Mouse (Mus musculus) frontal cortex, adult (tissue): ENCODE measurements around the gene Grb14.

Experiments used
- ATAC-seq: cut with Nextera tagmentation; 2 replicates; pipeline ENCODE4 v1.9.2; 2017; ENCODE audit warnings: mild to moderate bottlenecking, moderate library complexity, mixed read lengths; ENCODE audit not compliant: low TSS enrichment

The Grb14 gene

GRCm38 (mm10) chr2:65024887-65025286, at the start of gene Grb14:
Gene Grb14 (minus strand): TSS chr2:65024987.
- ATAC-seq, result no peak

DNA sequence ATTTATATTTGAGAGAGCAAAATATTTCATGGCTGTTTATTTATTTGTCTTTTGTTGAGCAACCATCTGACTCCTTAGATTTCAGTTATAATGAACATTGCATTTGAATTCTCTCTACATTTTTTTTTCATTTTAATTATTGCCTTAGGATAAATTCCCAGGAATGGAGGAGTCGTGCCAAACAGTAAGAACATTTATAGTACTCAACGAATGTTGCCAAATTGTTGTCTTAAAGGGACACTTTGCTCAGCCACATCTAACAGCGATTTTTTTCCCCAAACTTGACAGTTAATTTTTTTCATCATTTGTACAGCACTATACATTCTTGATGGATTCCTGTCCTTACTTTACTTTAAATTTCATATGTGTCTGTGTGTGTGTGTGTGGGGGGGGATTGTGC, 47.4 kb upstream of the Grb14 start:
- ATAC-seq, result peak; percentile 64

DNA sequence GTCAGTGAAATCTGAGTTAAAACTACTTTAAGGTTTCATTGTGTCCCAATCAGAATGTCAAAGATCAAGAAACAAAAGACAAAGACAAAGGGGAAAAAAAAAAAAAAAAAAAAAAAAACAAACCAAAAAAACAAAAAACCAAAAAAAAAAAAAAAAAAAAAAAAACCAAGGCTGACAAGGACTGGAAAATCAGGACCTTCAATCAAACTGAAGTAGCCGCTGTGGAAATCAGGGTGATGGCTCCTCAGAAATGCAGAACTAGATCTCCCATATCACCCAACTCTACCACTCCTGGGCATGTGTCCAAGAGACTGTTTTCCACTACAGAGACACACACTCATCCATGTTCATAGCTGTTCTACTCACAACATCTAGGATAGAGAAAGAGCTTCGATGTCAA, 29.0 kb upstream of the Grb14 start:
- ATAC-seq, result no peak

GRCm38 (mm10) chr2:65052191-65053012, 27.6 kb upstream of the Grb14 start:
- ATAC-seq, result no peak

- no peak for ATAC-seq
Observed at GRCm38 (mm10) chr2:65050776-65051175, 26.0 kb upstream of the Grb14 start.

- ATAC-seq, result no peak
Observed at GRCm38 (mm10) chr2:65048234-65049017, 23.6 kb upstream of the Grb14 start.

DNA sequence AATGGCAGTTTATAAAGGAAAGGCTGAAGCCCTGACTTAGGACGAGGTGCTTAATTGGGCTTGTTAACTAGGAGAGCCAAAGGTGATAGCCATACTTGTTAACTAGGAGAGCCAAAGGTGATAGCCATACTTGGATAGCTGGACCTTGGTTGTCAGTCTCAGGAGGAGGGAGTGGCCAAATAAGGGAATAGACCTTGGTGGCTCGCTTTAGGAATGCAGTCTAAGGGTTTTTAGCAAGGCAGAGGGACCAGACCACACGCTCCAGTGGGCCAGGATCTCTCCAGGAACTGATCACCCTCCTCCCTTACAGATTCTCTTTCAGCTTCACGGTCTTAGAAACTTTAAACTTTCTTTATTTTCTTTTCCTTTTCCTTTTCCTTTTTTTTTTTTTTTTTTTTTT, 13.4 kb upstream of the Grb14 start:
- ATAC-seq, result no peak

DNA sequence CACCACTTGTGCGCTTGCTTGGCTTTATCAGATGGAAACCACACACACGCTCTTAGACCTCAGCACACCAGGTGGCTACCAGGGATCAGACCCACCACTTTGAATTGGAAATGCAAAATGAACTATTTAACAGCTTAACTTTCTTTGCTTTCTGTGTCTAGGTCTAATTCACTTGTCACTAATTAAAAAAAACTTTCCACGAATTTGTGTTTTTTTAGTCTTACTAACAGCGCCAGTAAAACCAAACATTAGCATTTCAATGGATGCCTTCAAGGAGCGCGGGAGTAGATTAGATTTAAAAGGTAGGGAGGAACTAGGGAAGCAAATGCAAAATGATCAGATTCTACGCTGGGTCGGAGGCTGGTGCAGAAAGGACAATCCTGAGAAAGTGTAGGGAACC, 12.8 kb upstream of the Grb14 start:
- no peak for ATAC-seq

- ATAC-seq, result peak; percentile 51
Observed at GRCm38 (mm10) chr2:65022363-65023240, 2.2 kb downstream of the Grb14 start.

GRCm38 (mm10) chr2:65021691-65022362, 3.0 kb downstream of the Grb14 start:
- peak; percentile 73 for ATAC-seq

DNA sequence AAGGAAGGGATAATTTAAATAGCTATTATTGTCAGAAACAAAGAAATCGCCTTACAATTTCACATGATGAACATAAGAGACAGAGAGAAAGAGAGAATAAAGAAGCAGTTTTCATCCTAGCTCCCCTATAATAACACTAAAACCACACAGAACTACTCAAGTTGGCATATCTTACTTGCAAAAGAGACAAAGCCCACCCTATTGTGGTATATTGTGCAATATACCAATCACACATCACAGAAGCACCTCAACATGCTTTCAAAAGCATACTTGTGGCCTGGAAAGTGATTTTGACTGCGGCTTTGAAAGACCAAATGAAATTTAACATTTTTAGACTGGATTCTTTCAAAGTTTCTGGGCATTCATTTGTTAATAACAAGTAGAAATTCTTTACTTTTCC, 7.4 kb downstream of the Grb14 start:
- ATAC-seq, result no peak

DNA sequence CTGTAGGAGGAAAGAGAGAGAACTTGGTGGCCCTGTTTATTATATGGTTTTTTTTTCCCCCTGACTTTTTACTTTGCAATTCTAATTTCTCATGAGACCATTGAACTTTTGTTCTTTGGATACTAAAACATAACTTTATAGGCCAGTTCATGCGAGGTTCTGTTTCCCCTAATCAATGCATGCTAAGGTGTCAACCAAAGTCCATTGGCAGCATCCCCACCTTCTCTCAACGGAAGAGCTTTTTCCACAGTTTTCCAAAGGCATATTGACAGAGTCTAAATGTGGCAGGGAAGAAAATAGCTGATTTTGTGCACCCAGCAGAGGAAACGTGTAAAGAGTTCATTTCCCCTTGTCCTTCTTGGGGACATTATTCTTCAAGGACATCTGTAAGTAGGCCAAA, 10.2 kb downstream of the Grb14 start:
- ATAC-seq, result no peak

DNA sequence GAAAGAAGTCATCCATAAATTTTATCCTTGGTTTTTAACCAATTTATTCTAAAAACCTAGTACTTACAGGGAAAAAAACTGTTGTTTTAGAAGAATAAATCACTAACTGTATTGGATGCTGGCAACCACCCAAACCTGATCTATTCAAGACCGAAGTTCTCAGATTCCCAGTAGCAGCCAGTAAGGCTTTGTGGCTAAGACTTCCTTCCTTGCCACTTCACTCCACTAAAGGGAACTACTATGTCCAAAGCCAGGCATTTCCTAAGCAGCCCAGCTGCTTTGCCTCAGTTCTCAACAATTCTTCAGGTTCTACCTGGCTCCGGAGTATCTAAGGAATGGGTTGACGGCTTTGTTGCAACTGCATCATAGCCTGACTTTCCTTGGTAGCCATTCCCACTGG, 14.7 kb downstream of the Grb14 start:
- ATAC-seq, result no peak

DNA sequence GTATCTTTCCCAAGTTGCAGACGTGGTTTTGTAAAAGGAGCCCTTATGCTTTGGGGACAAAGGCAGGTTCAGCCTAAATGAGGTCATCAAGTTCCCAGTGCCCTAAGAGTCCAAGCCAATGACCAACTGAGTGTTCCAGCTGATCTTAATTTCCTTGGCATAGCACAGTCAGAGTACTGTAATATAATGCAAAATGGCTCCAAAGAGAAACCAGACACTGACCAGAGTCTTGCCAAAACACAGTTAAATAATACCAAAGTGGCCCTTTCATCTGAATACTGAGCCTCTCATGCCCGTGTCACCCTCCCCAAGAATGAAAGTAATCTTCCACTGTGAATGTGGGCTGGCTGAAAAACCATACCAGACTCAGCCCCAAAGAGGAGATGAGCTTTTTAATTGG, 17.4 kb downstream of the Grb14 start:
- peak; percentile 57; the same call in 1 of the 2 replicates for ATAC-seq

DNA sequence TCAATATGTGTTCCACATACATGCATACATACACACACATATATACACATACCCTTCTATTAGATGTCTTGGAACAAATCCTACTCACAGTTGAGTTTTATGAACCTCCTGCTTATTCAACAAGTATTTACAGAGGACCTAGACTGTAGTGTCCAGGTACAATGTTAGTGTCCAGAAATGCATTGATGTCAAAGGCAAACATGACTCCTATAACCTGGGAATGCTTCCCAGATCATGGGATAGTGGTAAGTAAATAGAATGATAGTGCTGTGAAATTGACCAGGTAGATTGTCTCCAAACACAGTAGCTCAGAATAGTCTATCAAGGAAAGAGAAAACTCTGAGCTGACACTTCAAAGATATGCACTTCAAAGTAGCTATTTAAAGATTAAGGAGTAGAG, 19.7 kb downstream of the Grb14 start:
- no peak for ATAC-seq

DNA sequence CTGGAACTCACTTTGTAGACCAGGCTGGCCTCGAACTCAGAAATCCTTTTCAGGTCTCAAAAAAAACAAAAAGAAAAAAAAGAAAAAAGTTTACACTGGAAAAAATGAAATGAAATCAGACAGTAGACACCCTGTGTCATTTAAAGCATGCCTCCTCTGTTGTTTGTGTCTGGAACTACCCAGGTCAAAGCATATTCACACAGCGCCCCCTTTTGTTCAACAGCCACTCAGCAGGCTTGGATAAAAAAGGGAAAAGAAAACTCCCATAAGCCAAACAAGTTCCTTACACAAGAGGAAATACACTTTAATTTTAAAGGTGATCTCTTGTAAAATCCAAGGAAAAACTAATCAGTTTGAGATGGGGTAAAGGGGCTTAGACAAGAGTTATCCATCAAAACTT, 21.4 kb downstream of the Grb14 start:
- ATAC-seq, result peak; percentile 59; the same call in 1 of the 2 replicates

DNA sequence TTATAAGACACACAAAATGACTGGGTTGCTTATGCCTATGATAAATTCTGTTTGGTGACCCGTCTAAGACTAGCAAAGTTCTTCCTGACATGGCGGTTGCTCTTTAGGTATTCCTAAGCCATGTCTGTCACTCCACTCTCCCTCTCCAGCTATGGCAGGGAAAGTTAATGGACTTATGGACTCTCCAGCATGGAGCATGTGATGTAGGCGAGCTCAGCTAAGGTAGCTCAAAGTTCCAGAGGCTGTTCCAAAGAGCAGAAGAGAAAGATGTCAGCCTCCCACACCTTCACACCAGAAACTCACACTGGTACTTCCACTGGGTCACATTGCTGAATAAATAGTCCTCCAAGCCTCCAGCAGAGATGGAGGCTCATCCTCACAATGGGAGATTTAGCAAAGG, 22.2 kb downstream of the Grb14 start:
- no peak for ATAC-seq

- no peak for ATAC-seq
Observed at GRCm38 (mm10) chr2:64995048-64995447, 29.7 kb downstream of the Grb14 start.

- ATAC-seq, result no peak
Observed at GRCm38 (mm10) chr2:64989426-64990187, 35.2 kb downstream of the Grb14 start.

GRCm38 (mm10) chr2:64987782-64988181, 37.0 kb downstream of the Grb14 start:
- no peak for ATAC-seq

GRCm38 (mm10) chr2:64975546-64975945, 49.2 kb downstream of the Grb14 start:
- ATAC-seq, result no peak
